Mouse (Mus musculus) liver, adult 2 months (tissue): ENCODE data around the gene Gpr3. TPM values are rescaled to one million over a fixed set of nuclear protein-coding genes. Genes with fewer than 3 reads are reported as not detected.

ENCODE experiments used
- DNase-seq: peaks from one replicate; pipeline ENCODE4 v3.0.0-alpha.2; 2011; ENCODE audit warnings: low read depth, low spot score; ENCODE audit errors: extremely low read depth
- H3K27ac ChIP-seq: fragments of 200-500 bp; replicated peaks from 2 replicates; pipeline ENCODE4 v1.5.1; 2012; ENCODE audit warnings: low read depth, mild to moderate bottlenecking, control low read depth, inconsistent platforms, low read length; ENCODE audit not compliant: insufficient read depth
- H3K27me3 ChIP-seq: fragments of 200-500 bp; 2 replicates; pipeline ENCODE4 v1.6.1; 2012; ENCODE audit warnings: mild to moderate bottlenecking, moderate library complexity, low read length, inconsistent platforms; ENCODE audit not compliant: control insufficient read depth, insufficient read depth
- H3K36me3 ChIP-seq: fragments of 200-500 bp; 2 replicates; pipeline ENCODE4 v1.6.1; 2012; ENCODE audit warnings: low read length, inconsistent platforms; ENCODE audit not compliant: control insufficient read depth, insufficient read depth
- H3K4me1 ChIP-seq: fragments of 200-500 bp; 2 replicates; pipeline ENCODE4 v1.6.1; 2011; ENCODE audit warnings: low read length; ENCODE audit not compliant: control insufficient read depth, insufficient read depth
- H3K4me3 ChIP-seq: fragments of 200-500 bp; 2 replicates; pipeline ENCODE4 v1.5.1; 2011; ENCODE audit warnings: low read depth, mild to moderate bottlenecking, control low read depth, low read length, moderate library complexity; ENCODE audit not compliant: insufficient read depth
- H3K79me2 ChIP-seq: fragments of 200-500 bp; 2 replicates; pipeline ENCODE4 v1.6.1; 2012; ENCODE audit warnings: inconsistent platforms, mild to moderate bottlenecking, low read length, moderate library complexity; ENCODE audit not compliant: control insufficient read depth, insufficient read depth
- H3K9ac ChIP-seq: fragments of 200-500 bp; 2 replicates; pipeline ENCODE4 v1.6.1; 2012; ENCODE audit warnings: low read depth, mild to moderate bottlenecking, control low read depth, inconsistent platforms, low read length
- CTCF ChIP-seq: fragments of 200-500 bp; IDR thresholded peaks from 2 replicates; pipeline ENCODE4 v1.5.1; 2011; ENCODE audit warnings: low read depth, low read length, control low read depth
- POLR2A ChIP-seq: fragments of 200-500 bp; IDR thresholded peaks from 2 replicates; pipeline ENCODE4 v1.6.1; 2011; ENCODE audit warnings: low read length, control low read depth; ENCODE audit not compliant: insufficient read depth; ENCODE audit errors: extremely low read depth
- WGBS: fragments of 180-500 bp; shearing (Covaris S2); methylation state at CpG from one replicate; pipeline ENCODE4 v1.1.7; 2018; 5-methylcytosine and 5-hydroxymethylcytosine counted together
- polyA plus RNA-seq: library from polyadenylated mRNA; depleted of rRNA; stranded (reverse); fragments of >200 nt; gene quantifications from 2 replicates; pipeline ENCODE4 v1.2.3, GENCODE M21; 2012
- total RNA-seq: library from RNA; depleted of rRNA; stranded (reverse); fragments of >200 nt; gene quantifications from 2 replicates; pipeline ENCODE4 v1.2.3, GENCODE M21; 2014

The Gpr3 gene
- total and polyA plus RNA-seq, 2 experiments: not detected

- Histone ChIP-seq H3K36me3 (peaks cover 7% of the 10 kb centered on the region), H3K4me1 (peaks cover 12% of the 10 kb centered on the region), H3K27me3 (no peaks in the 10 kb centered on the region), H3K27ac (no peak overlapping the region), H3K79me2 (peaks cover 24% of the 10 kb centered on the region; the same call in 1 of the 2 replicates), H3K9ac (no peak overlapping the region), H3K4me3 (no peak overlapping the region)
- TF ChIP-seq CTCF (no peak), POLR2A (no peak)
- 86% methylated on average over 7 of the region's 7 CpGs for WGBS
- no peak for DNase-seq
Measured at GRCm38 (mm10) chr4:133179258-133179657, 33.1 kb downstream of the Gpr3 start.

- no peak for TF ChIP-seq POLR2A
- TF ChIP-seq CTCF: no peak
- Histone ChIP-seq H3K4me1 (peaks cover 9% of the 10 kb centered on the region), H3K27me3 (no peaks in the 10 kb centered on the region), H3K4me3 (no peak overlapping the region), H3K9ac (no peak overlapping the region), H3K36me3 (peaks cover 7% of the 10 kb centered on the region), H3K79me2 (peaks cover 24% of the 10 kb centered on the region; the same call in 1 of the 2 replicates), H3K27ac (no peak overlapping the region; the same call in 1 of the 2 replicates)
- no peak for DNase-seq
- WGBS: 48% methylated on average over 5 of the region's 5 CpGs
Measured at GRCm38 (mm10) chr4:133178305-133178704, 34.0 kb downstream of the Gpr3 start.

- no peak for TF ChIP-seq POLR2A
- TF ChIP-seq CTCF: no peak
- Histone ChIP-seq H3K4me1 (peaks cover 12% of the 10 kb centered on the region), H3K27me3 (no peaks in the 10 kb centered on the region), H3K79me2 (peaks cover 25% of the 10 kb centered on the region; the same call in 1 of the 2 replicates), H3K4me3 (no peak overlapping the region), H3K27ac (no peak overlapping the region), H3K36me3 (peaks cover 7% of the 10 kb centered on the region), H3K9ac (no peak overlapping the region)
- WGBS: 88% methylated on average over 18 of the region's 18 CpGs
- no peak for DNase-seq
Measured at GRCm38 (mm10) chr4:133176761-133177403, 35.5 kb downstream of the Gpr3 start.

GRCm38 (mm10) chr4:133175998-133176760 is 36.2 kb downstream of the Gpr3 start:
- H3K27me3 ChIP-seq: no peaks in the 10 kb centered on the region
- no peak overlapping the region for H3K9ac ChIP-seq
- H3K4me3 ChIP-seq: no peak overlapping the region
- TF ChIP-seq POLR2A (no peak), CTCF (no peak)
- peaks cover 14% of the 10 kb centered on the region for H3K4me1 ChIP-seq
- H3K27ac ChIP-seq: peak overlapping the region; percentile 16; the same call in 1 of the 2 replicates
- peaks cover 30% of the 10 kb centered on the region; the same call in 1 of the 2 replicates for H3K79me2 ChIP-seq
- WGBS: 68% methylated on average over 14 of the region's 14 CpGs
- no peak for DNase-seq
- peaks cover 7% of the 10 kb centered on the region for H3K36me3 ChIP-seq

GRCm38 (mm10) chr4:133175274-133175673 is 37.1 kb downstream of the Gpr3 start:
- 0 out of 2 replicates have a peak overlapping the region, but pooled peaks have one; percentile 1 for H3K27ac ChIP-seq
- H3K36me3 ChIP-seq: peaks cover 7% of the 10 kb centered on the region
- TF ChIP-seq POLR2A: no peak
- TF ChIP-seq CTCF: no peak
- H3K4me3 ChIP-seq: no peak overlapping the region
- no peaks in the 10 kb centered on the region for H3K27me3 ChIP-seq
- peaks cover 33% of the 10 kb centered on the region for H3K79me2 ChIP-seq
- DNase-seq: no peak
- H3K4me1 ChIP-seq: peaks cover 16% of the 10 kb centered on the region
- H3K9ac ChIP-seq: no peak overlapping the region
- WGBS: 45% methylated on average over 7 of the region's 7 CpGs
